8 mouse cellular contexts compared by ENCODE assay signal in the genomic region with DNA sequence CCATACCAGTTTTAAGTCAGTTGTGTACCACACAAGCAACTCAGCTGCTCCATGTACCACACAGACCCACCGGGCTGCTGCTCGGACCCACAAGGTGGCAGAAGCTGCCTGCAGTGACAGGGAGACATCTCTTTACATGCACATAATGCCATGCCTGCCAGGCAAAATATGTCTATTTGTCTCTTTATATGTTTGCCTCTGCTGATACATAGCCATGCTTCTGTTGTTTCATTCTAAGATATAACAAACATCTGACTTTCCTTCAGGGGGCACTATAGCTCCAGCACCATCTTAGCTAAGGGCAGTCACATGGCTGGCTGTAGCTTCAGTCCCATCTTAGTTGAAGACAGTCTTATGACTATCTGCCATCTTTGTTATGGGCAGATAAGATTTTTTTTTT.
DNase-seq lines count a peak whose midpoint lies in the region; ATAC-seq and TF ChIP-seq lines count a peak whose summit lies in the region.

No protein-coding gene starts in this region.

- no peaks in the 10 kb centered on the region for H3K9me3 ChIP-seq in neural tube, embryonic 13.5 days

- no peak overlapping the region for H3K4me2 ChIP-seq in neural tube, embryonic 13.5 days

- no peaks in the 10 kb centered on the region for H3K4me1 ChIP-seq in neural tube, embryonic 13.5 days (replicated peaks)

- ATAC-seq in common myeloid progenitor, adult 5-6 weeks (replicated peaks; ENCODE audit: low read depth, poor library complexity, severe bottlenecking) = peak; percentile 99
- ATAC-seq in neural tube, embryonic 13.5 days (ENCODE audit: low read depth) = peak; percentile 93

- no peak overlapping the region for H3K4me3 ChIP-seq in layer of hippocampus, adult 2 months
- H3K4me3 ChIP-seq in neural tube, embryonic 13.5 days = no peak overlapping the region

- no peaks in the 10 kb centered on the region for H3K27me3 ChIP-seq in neural tube, embryonic 13.5 days

- H3K36me3 ChIP-seq in neural tube, embryonic 13.5 days = no peaks in the 10 kb centered on the region

- no peak overlapping the region for H3K27ac ChIP-seq in layer of hippocampus, adult 2 months
- H3K27ac ChIP-seq in neural tube, embryonic 13.5 days (replicated peaks) = no peak overlapping the region

- H3K9ac ChIP-seq in neural tube, embryonic 13.5 days = no peak overlapping the region

- TF ChIP-seq CTCF in layer of hippocampus, adult 2 months (conservative IDR thresholded peaks at IDR 0.05) = peak; percentile 78

- DNase-seq in layer of hippocampus, adult 2 months (ENCODE audit: low spot score in 2 of 2) = peak in 1 of 2 experiments; percentile 31
- DNase-seq in layer of hippocampus, postnatal 36 days = no peak
- peak; percentile 41 for DNase-seq in MEL-GATA-1-ER (ENCODE audit: extremely low read depth, low read depth)
- peak; percentile 48 for DNase-seq in layer of hippocampus, adult 9-11 months
- no peak for DNase-seq in urinary bladder, adult 2 months (ENCODE audit: low spot score)
- DNase-seq in gastrocnemius, adult 8-10 months (ENCODE audit: low spot score in 2 of 2) = no peak

- WGBS in neural tube, embryonic 13.5 days = 89% methylated on average over 2 of the region's 2 CpGs

Comparison
In these comparisons a context has a peak if more than half of its experiments do, and no peak if none do; other contexts are left out.
1. DNase-seq: peak in MEL-GATA-1-ER (single experiment) and layer of hippocampus, adult 9-11 months (single experiment); none in layer of hippocampus, postnatal 36 days (0 of 2), urinary bladder, adult 2 months (single experiment) and gastrocnemius, adult 8-10 months (0 of 2).